Comparison of ENCODE assay signal across 17 mouse cellular contexts in the genomic region with DNA sequence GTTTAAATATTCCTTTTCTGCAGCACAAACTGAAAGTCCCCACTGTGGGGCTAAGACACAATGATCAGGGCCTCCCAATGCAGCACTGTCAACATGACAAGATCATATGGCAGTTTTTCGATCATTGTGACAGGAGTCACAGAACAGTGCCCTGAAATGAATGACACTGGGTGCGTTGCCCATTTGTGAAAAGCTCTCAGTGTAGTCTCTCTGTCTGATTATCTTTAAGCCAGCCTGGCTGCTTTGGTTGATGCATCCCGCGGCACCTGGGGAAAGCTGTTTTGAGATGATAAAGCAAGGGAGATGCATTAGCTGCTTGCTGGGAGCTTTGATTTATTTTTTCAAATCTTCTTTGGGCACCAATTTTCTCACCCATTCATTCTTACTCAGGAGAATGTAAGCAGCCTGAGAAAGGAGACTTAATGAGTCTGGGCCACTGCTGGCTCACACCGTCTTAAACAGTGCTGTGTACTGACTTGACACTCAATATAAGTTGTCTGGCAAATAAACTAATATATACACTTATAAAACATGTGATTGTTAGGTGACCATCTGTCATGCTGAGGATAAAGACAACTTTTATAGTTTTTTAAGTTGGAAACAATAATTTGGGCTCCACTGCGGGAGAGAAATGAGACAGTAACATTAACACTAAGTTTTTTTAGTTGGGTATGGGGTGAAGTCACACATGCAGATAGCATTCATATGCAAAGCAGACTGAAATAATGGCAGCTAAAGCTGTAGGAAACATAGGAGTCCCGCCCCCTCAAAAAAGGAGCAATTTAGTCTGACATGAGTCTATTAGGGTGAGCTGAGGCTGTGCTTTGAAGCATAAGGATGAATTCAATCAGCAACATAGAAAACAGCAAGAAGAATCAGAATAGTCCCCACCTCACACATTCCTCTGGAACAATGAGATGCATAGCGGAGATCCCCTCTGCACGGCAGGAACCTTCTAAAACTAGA.
DNase-seq lines count a peak whose midpoint lies in the region; ATAC-seq and TF ChIP-seq lines count a peak whose summit lies in the region.
"Had no signal": no experiment of that assay in that cellular context is flagged by ENCODE, and none has a peak within 500 bp of the region (broad histone marks: within the 10 kb centered on the region; RNA-seq: fewer than 3 reads in every experiment).

No protein-coding gene starts in this region.

- no peak for TF ChIP-seq CTCF in thymus, adult 2 months (IDR thresholded peaks at IDR 0.05; ENCODE audit: borderline replicate concordance, control insufficient read depth, extremely low read depth, insufficient read depth, low read length, poor library complexity)

- H3K4me1 ChIP-seq in hindbrain, embryonic 16.5 days (ENCODE audit: control insufficient read depth, insufficient read depth, low read depth, low read length): no peaks in the 10 kb centered on the region
- H3K4me1 ChIP-seq in thymus, adult 2 months (replicated peaks; ENCODE audit: control insufficient read depth, insufficient read depth, low read length): no peaks in the 10 kb centered on the region

- no peak overlapping the region for H3K9ac ChIP-seq in hindbrain, embryonic 16.5 days (ENCODE audit: low read depth, low read length)
- H3K9ac ChIP-seq: liver, embryonic 14.5 days had no signal

- no peak for TF ChIP-seq POLR2A in thymus, adult 2 months (IDR thresholded peaks at IDR 0.05; ENCODE audit: control insufficient read depth, extremely low read depth, insufficient read depth, low read length, poor library complexity)

- 26% methylated on average over 9 of the region's 9 CpGs for WGBS in hindbrain, embryonic 16.5 days
- 90% methylated on average over 9 of the region's 9 CpGs for WGBS in thymus, adult 2 months

- ATAC-seq in hindbrain, embryonic 16.5 days: peak; percentile 70
- ATAC-seq: activated CD4-positive, CD25-positive, alpha-beta regulatory T cell, adult 4 months had no signal

- no peaks in the 10 kb centered on the region for H3K9me3 ChIP-seq in hindbrain, embryonic 16.5 days (ENCODE audit: control insufficient read depth, low read length)

- H3K27me3 ChIP-seq in hindbrain, embryonic 16.5 days (replicated peaks; ENCODE audit: control insufficient read depth, insufficient read depth, low read length): no peaks in the 10 kb centered on the region
- H3K27me3 ChIP-seq in thymus, adult 2 months (ENCODE audit: control insufficient read depth, insufficient read depth, low read length): no peaks in the 10 kb centered on the region

- DNase-seq in embryo, embryonic 10.5 days (ENCODE audit: low spot score): peak; percentile 24
- DNase-seq in embryo, embryonic 10 days (ENCODE audit: low spot score): no peak
- DNase-seq in retina, embryonic 14.5 days (ENCODE audit: low spot score): peak; percentile 16
- no peak for DNase-seq in retina, postnatal 1 day
- DNase-seq in cerebellum, adult 8-10 months: no peak
- DNase-seq in thymus, adult 2 months: no peak
- no peak for DNase-seq in left cerebral cortex, adult 11 months (ENCODE audit: low spot score)
- DNase-seq: cerebellum, adult 11 months; heart, adult 11 months; kidney, adult 9 months; lung, postnatal 10 days; thymus, postnatal 25 days had no signal

- no peak overlapping the region for H3K4me3 ChIP-seq in hindbrain, embryonic 16.5 days (ENCODE audit: low read length)
- no peak overlapping the region for H3K4me3 ChIP-seq in thymus, adult 2 months (ENCODE audit: control insufficient read depth, insufficient read depth, low read length)
- H3K4me3 ChIP-seq: erythroblast, embryonic 14.5 days had no signal

- H3K27ac ChIP-seq in hindbrain, embryonic 16.5 days (ENCODE audit: low read depth, low read length): no peak overlapping the region
- no peak overlapping the region for H3K27ac ChIP-seq in thymus, adult 2 months (ENCODE audit: control insufficient read depth, insufficient read depth, low read length)
- H3K27ac ChIP-seq: liver, embryonic 14.5 days; stomach, postnatal 0 days had no signal

- no peak overlapping the region for H3K4me2 ChIP-seq in hindbrain, embryonic 16.5 days (ENCODE audit: low read length)

- no peaks in the 10 kb centered on the region for H3K36me3 ChIP-seq in hindbrain, embryonic 16.5 days (ENCODE audit: control insufficient read depth, insufficient read depth, low read length)
- no peaks in the 10 kb centered on the region for H3K36me3 ChIP-seq in thymus, adult 2 months (ENCODE audit: control insufficient read depth, insufficient read depth, low read length)

Comparison
In these comparisons a context has a peak if more than half of its experiments do, and no peak if none do; other contexts are left out.
1. DNase-seq: peak in embryo, embryonic 10.5 days (single experiment) and retina, embryonic 14.5 days (single experiment); none in embryo, embryonic 10 days (single experiment), retina, postnatal 1 day (single experiment), cerebellum, adult 8-10 months (single experiment), thymus, adult 2 months (single experiment) and left cerebral cortex, adult 11 months (single experiment).